Mouse (Mus musculus): ENCODE measurements around the gene Il1rap.
A peak's percentile ranks its signal among the peaks of the same experiment; 100 is the strongest.

Gene Il1rap

DNA sequence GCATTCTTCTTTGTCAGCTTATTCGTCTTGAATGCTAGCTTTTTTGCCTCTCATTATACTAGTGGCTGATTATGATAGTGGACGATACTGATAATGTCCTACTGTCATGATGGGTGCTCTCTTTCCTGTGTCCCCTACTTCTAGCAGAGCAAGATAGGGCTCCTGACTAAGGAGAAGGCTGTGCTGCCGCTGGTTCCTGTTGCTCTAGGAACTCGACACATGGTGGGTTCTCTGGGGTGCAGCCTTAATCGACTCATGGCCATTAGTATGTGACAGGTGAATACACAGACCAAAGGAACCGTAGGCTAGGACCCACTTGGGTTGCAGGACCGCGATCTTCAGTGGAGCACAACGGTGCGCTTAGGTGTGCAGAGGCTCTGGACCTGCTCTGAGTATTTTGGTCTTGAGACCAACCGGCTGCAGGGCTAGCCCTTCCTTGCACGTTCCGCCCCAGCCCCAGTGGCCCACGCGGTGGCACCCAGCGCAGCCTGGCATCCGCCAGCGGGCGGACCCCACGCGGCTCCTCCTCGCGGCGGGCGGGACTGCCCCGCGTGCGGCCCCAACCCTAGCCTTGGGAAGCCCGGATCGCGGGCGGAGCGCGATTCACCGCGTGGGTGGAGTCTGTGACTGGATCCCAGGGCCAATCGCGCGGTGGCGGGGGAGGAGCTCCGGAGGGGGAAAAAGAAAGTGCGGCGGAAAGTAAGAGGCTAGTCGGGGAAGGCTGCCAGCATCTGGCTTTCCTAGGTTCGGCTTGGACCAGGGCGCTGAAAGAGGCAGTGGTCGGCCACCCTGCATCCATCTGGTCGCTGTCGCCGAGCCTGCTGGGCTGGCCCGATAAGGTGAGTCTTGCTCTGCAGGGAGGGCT is at the start of gene Il1rap:
Gene Il1rap, plus strand, starts transcription at position 657 of the 865 bp plus-strand sequence.
- peak; percentile 88 for DNase-seq (ENCODE audit: low read depth, low spot score)

DNA sequence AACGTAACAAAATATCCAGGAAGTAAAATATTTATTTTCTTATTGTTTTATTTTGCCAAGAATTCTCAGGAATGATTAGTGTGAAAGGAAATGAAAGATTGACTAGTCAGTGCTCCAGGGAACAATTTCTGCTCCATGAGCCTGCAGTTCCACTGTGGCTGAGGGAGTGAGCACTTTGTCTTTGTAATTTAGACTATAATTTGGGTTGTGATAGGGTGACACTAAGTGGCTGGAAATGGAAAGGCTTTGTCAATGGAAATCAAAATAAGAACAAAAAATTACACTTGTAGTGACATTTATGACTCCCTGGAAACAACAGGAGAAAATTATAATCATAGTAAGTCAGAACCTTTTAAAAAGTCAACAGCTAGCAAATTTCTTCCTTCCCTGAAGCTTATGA is 49.2 kb upstream of the Il1rap start:
- no peak for DNase-seq (ENCODE audit: low read depth, low spot score)

GRCm38 (mm10) chr16:26546170-26546878 is 35.2 kb upstream of the Il1rap start:
- DNase-seq (ENCODE audit: low read depth, low spot score) = no peak

- DNase-seq (ENCODE audit: low read depth, low spot score) = no peak
These were observed 34.7 kb upstream of the Il1rap start for GRCm38 (mm10) chr16:26546879-26547206.

GRCm38 (mm10) chr16:26549221-26549620 is 32.3 kb upstream of the Il1rap start:
- no peak for DNase-seq (ENCODE audit: low read depth, low spot score)

- no peak for DNase-seq (ENCODE audit: low read depth, low spot score)
These were observed 29.3 kb upstream of the Il1rap start for GRCm38 (mm10) chr16:26552234-26552633.

- no peak for DNase-seq (ENCODE audit: low read depth, low spot score)
These were observed 22.7 kb upstream of the Il1rap start for GRCm38 (mm10) chr16:26558797-26559196.

GRCm38 (mm10) chr16:26561743-26562142 is 19.8 kb upstream of the Il1rap start:
- no peak for DNase-seq (ENCODE audit: low read depth, low spot score)

- no peak for DNase-seq (ENCODE audit: low read depth, low spot score)
These were observed 18.7 kb upstream of the Il1rap start for GRCm38 (mm10) chr16:26562771-26563170.

DNA sequence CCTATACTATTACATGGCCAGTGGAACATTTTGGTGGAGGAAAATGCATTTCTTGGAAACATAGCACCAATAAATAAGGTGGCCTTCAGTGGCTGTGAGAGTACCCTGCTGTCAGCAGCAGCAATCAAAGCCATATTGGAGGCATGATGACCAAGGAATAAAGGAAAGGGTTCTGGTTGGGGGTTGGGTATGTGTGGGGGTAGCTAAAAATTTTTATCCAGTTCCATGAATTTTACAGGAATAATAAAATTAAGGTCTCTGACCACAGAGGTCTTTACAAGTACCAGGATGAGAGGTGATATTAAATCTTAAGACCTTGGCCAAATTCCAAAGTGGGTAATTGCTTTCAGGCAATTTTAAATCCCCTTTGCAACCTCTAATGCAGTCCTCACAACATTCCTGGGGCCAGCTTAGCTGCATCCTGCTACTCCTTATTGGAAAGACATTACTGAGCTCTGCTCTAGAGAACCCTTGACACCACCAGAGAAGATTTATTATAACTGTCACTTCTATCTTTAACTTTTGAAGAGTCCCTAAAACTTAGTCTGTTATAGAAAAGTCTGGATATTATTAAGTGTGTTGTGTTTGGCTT is 12.0 kb upstream of the Il1rap start:
- DNase-seq (ENCODE audit: low read depth, low spot score) = no peak

- DNase-seq (ENCODE audit: low read depth, low spot score) = no peak
These were observed 9.7 kb upstream of the Il1rap start for GRCm38 (mm10) chr16:26571836-26572235.

- no peak for DNase-seq (ENCODE audit: low read depth, low spot score)
These were observed 7.3 kb upstream of the Il1rap start for GRCm38 (mm10) chr16:26574173-26574572.

- DNase-seq (ENCODE audit: low read depth, low spot score) = no peak
These were observed 441 bp downstream of the Il1rap start for GRCm38 (mm10) chr16:26581913-26582376.

- no peak for DNase-seq (ENCODE audit: low read depth, low spot score)
These were observed 4.3 kb downstream of the Il1rap start for GRCm38 (mm10) chr16:26585806-26586205.

DNA sequence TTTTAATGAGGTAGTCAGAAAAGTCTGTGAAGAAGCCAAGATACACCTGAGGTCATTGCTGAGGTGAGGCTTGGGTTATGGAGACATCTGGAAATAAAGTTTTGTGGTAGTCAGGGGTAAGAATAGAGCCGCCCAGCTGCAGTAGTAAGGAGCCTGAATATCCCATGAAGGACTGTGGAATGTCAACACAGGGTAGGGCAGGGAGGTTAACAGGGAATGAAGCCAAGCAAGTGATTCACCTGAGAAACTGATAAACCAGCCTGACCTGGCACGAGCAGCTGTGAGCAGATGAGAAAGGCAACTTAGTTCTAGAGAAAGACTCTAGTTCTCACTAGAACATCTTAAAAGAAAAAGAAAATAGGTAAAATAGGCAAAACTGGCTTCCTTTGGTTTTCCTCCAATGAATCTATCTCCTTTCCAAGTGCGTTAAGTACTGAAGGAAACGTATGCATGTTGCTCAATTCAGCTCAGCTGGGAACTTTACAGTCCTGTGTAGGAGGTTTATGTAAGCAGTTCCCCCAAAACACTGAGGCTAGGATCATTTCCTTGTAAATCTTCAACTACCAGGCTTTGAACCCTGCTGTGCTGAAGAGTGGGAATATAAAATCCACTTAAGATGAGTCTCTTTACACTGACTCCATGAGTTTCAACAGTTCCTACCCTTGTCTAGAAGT is 9.5 kb downstream of the Il1rap start:
- no peak for DNase-seq (ENCODE audit: low read depth, low spot score)

GRCm38 (mm10) chr16:26596440-26596839 is 14.9 kb downstream of the Il1rap start:
- no peak for DNase-seq (ENCODE audit: low read depth, low spot score)

- DNase-seq (ENCODE audit: low read depth, low spot score) = no peak
These were observed 15.8 kb downstream of the Il1rap start for GRCm38 (mm10) chr16:26597307-26597706.

- peak; percentile 52 for DNase-seq (ENCODE audit: low read depth, low spot score)
These were observed 17.1 kb downstream of the Il1rap start for GRCm38 (mm10) chr16:26598591-26598990.

GRCm38 (mm10) chr16:26601482-26601881 is 20.0 kb downstream of the Il1rap start:
- no peak for DNase-seq (ENCODE audit: low read depth, low spot score)

GRCm38 (mm10) chr16:26604621-26605020 is 23.1 kb downstream of the Il1rap start:
- DNase-seq (ENCODE audit: low read depth, low spot score) = no peak

- DNase-seq (ENCODE audit: low read depth, low spot score) = no peak
These were observed 26.5 kb downstream of the Il1rap start for GRCm38 (mm10) chr16:26608003-26608402.

GRCm38 (mm10) chr16:26610508-26610907 is 29.0 kb downstream of the Il1rap start:
- no peak for DNase-seq (ENCODE audit: low read depth, low spot score)
